Mouse (Mus musculus) ES-Bruce4 (cell line): ENCODE measurements around the gene Hus1.

Source experiments
- CTCF ChIP-seq: IDR thresholded peaks from one replicate; pipeline ENCODE4 v1.8.1; 2011; ENCODE audit warnings: low read depth, low read length
- EP300 ChIP-seq: IDR thresholded peaks from 2 replicates; pipeline ENCODE4 v1.6.1; 2011; ENCODE audit warnings: low read depth, low read length; ENCODE audit not compliant: insufficient read depth
- POLR2A ChIP-seq: IDR thresholded peaks from one replicate; pipeline ENCODE4 v1.8.1; 2011; ENCODE audit warnings: low read length; ENCODE audit not compliant: insufficient read depth

GRCm38 (mm10) chr11:9010853-9011339 lies at the start of gene Hus1:
- TF ChIP-seq CTCF: no peak
- TF ChIP-seq POLR2A: peak; percentile 45
- no peak for TF ChIP-seq EP300
